Mouse (Mus musculus): ENCODE measurements around the gene Spag17. TPM values are rescaled to one million over a fixed set of nuclear protein-coding genes. Genes with fewer than 3 reads are reported as not detected.

The Spag17 gene
- polyA plus RNA-seq, 1 experiment from 2014 or later, result 0.60 TPM

- H3K27ac ChIP-seq (ENCODE audit: low read length), result no peak overlapping the region
- H3K9me3 ChIP-seq (ENCODE audit: low read length), result no peaks in the 10 kb centered on the region
- no peaks in the 10 kb centered on the region for H3K4me1 ChIP-seq (ENCODE audit: insufficient read depth, low read length)
- H3K36me3 ChIP-seq (ENCODE audit: insufficient read depth, low read length), result peaks cover 16% of the 10 kb centered on the region
- no peak overlapping the region for H3K4me2 ChIP-seq (replicated peaks; ENCODE audit: low read depth, low read length)
- H3K4me3 ChIP-seq (ENCODE audit: low read length), result no peak overlapping the region
- no peaks in the 10 kb centered on the region for H3K27me3 ChIP-seq (ENCODE audit: insufficient read depth, low read length)
- 86% methylated on average over 11 of the region's 11 CpGs for WGBS
- no peak for ATAC-seq (ENCODE audit: low FRiP score, low TSS enrichment)
- H3K9ac ChIP-seq (replicated peaks; ENCODE audit: low read length), result no peak overlapping the region
Measured at GRCm38 (mm10) chr3:100189861-100190260, 304.7 kb downstream of the Spag17 start.
